Mouse (Mus musculus): ENCODE data around the gene Golga1.
A peak's percentile ranks its signal among the peaks of the same experiment; 100 is the strongest.
"Not testable (repeated sequence)": the region's sequence is repeated elsewhere in the genome, so short reads cannot be mapped to it uniquely, and the experiment has no call there.

Golga1 gene

DNA sequence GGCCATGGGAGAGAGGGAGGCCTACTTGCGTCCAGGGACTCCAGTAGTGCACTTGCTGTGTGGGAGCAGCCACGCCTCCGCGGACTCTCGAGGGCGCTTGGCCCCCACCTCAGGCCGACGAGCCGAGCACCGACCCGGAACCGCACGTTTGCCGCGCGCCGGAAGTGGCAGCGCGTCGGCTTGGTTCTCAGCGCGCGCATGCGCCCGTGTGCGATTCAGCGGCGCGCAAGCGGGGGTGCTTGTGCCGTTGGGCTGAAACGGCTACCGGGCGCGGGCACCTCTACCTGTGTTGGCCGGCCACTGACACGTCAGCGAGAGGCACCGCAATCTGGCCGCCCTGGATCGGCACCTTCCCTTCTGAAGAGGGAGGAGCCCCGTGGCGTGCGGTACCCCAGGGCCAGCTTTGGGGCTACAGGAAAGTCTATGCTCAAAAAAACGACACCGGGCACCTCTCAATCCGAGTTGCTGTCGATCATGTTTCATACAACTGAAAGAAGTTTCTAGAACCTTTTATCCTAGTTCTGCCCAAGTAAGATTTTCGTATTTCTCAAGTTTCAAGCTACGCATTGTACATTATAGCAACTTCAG is at the start of gene Golga1:
Gene Golga1, minus strand, starts transcription at position 142 of the 588 bp plus-strand sequence.
- peak; percentile 82 for DNase-seq (ENCODE audit: low read depth)

DNA sequence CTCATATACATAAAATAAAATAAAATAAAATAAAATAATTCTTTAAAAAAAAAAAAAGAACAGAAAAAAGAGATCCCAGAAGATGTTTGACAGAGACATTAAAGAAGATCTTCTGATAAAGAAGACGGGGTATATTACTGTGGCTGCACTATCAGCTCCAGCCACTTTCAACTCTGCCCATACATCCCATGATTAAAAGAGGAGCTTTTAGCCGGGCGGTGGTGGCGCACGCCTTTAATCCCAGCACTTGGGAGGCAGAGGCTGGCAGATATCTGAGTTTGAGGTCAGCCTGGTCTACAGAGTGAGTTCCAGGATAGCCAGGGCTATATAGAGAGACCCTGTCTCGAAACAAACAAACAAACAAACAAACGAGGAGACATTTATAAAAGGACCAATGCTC is 48.8 kb upstream of the Golga1 start:
- no peak for DNase-seq (ENCODE audit: low read depth)

DNA sequence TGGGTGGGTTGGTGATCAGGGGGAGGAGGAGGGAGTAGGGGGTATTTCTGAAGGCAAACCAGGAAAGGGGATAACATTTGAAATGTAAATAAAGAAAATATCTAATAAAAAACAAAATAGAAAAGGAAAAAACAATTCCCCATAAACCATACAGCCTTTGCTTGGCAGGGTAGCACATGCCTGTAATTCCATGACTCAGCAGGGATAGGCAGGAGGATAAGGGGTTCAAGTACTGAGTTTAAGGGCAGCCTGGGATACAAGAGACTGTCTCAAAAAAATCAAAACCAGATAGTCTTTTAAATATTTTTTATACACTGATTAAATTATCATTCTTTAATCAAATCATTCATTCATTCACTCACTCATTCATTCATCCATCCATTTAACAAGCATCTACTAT is 45.2 kb upstream of the Golga1 start:
- DNase-seq (ENCODE audit: low read depth): no peak

DNA sequence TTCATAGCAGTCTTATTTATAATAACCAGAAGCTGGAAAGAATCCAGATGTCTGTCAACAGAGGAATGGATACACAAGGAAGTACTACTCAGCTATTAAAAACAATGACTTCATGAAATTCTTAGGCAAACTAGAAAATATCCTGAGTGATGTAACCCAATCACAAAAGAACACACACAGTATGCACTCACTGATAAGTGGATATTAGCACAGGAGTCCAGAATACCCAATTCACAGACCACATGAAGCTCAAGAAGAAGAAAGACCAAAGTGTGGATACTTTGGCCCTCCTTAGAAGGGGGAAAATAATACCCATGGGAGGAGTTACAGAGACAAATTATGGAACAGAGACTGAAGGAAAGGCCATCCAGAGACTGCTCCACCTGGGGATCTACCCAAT is 44.4 kb upstream of the Golga1 start:
- not testable (repeated sequence) for DNase-seq (ENCODE audit: low read depth)

DNA sequence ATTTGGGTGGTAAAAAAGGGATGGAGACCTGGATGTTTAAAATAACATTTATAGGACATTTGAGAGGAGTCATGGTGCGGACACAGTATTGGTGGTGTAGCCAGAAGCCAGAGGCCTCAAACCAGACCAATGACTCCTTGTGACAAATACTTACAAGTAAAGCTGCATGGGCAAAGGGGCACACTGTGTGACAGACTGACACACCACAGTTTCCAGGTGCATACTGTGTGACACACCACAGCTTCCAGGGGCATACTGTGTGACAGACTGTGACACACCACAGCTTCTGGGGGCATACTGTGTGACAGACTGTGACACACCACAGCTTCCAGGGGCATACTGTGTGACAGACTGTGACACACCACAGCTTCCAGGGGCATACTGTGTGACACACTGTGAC is 34.6 kb upstream of the Golga1 start:
- DNase-seq (ENCODE audit: low read depth): not testable (repeated sequence)

DNA sequence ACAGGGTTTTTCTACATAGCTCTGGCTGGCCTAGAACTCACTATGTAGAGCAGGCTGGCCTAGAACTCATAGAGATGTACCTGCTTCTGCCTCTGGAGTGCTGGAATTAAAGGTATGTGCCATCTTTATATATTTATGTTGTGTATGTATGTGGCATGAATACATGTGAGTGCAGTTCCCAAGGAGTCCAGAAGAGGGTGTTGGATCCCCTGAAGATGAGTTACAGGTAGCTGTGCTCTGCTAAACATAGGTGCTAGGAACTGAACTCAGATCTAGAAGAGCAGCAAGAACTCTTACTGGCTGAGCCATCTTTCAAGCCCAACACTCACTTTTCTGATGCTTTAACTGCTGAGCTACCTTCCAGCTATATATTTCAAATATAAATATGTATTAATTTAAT is 32.7 kb upstream of the Golga1 start:
- DNase-seq (ENCODE audit: low read depth): peak; percentile 24

DNA sequence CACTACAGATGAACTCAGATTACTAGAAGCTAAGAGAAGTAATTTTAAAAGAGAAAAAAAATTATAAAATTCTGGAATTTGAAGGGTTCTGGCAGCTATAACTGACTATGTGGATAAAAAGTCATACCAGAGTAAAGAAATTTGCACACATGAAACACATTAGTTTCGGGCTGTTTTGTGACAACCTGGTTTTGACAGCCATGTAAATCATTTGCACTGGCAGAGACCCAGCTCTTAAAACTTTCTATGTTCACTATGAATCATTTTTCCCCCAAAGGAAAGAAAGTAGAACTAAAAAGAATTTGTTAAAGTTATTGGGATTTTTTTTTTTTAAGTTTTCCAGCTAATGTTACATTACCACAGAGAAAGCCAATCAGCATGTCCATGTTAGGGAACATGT is 26.6 kb upstream of the Golga1 start:
- no peak for DNase-seq (ENCODE audit: low read depth)

DNA sequence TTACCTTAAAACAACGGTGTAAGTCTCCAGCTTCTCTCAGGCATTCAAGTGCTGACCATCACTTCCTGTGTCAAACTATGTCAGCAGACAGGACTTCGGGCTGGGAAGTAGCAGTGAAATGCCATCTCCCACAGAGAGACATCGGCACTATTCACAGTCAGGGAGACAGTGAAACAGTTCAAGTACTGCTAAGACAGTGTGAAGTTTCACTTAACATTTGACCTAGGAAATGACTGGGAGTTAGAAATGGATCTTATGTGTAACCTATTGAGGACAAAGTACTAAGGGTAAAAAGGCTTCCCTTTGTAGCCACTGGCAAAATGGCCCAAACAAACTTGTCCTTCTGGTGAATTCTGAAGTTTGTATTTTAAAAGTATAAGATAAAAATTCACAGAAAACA is 17.4 kb upstream of the Golga1 start:
- no peak for DNase-seq (ENCODE audit: low read depth)

DNA sequence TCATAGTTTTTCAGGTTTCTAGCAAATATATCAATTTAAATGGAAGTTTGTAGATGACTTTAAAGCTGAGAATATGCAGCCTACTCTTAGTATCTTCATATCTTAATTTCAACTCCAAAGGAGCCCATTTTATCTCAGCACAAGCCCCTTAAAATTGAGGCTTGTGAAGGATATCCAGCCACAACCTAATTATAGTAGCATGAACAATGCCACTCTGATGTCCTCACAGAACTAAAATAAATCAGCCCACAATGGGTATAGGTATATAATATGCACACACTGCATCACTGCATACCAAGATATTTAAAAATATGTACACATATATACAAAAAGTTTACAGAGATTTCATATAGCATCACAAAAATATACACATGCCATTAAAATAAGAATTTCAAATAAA is 5.3 kb upstream of the Golga1 start:
- no peak for DNase-seq (ENCODE audit: low read depth)

DNA sequence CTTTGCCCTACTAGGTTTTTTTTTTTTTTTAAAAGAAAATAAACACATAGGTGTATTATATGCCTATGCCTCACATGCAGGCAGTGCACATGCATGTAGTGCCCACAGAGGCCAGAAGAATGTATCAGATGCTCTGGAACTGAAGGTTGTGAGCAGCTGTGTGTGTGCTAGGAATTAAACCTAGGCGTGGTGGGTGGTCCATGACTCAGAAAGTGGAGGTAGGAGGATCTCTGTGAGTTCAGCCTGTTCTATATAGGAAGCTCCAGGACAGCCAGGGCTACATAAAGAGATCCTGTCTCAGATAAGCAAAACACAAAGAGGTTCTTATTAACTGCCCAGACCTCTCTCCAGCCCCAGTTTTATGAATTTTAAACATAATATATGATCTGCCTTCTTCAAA is 3.8 kb upstream of the Golga1 start:
- DNase-seq (ENCODE audit: low read depth): no peak

DNA sequence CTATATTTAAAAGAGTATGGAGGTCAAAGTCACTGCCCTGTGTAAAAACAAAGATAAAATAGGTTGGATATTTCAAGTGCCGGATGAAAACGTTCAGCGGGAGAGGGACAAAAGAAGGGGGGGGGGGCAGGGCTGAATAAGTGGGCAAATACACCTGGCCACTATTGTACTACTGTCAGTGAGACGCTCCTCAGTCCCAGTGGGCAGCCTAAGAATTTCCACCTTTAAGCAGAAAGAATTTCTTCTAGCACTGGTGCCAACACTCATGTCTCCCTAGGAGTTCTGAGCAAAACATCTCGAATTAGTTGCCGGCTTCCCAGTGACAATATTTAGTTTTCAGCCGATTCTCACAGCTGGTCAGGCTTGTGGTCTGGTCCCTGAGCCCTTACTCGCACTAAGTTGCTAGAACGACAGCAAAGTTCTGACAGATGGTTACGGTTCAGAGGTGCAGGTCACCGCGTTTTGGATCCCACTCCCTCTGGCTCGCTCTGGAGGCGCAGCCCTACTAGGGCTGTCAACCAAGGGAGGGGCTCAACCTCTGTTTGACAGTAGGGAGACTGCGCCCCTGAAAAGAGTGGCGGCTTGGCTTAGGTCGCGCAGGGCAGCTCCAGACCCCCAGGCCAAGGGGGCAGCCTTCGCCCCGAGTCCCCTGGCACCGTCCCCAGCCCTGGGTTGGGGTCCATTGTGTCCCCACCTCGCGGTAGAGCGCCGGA is 498 bp downstream of the Golga1 start:
- no peak for DNase-seq (ENCODE audit: low read depth)

DNA sequence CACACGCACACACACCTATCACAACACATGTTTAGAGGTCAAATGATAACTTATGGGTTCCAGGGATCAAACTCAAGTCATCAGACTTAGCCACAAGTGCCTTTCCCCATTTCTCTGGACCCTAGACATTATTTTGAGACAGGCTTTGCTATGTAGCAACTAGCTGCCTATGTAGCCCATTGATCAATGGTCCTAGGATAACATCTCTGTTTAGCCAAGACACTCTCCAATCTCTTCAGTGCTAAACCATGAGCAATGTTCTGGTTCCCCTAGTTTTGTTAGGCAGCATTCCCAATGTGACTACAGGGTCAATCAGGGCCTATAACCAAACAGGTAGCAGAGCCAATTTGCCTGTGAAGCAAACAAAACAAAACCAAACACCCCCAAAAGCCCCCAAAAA is 16.8 kb downstream of the Golga1 start:
- no peak for DNase-seq (ENCODE audit: low read depth)

DNA sequence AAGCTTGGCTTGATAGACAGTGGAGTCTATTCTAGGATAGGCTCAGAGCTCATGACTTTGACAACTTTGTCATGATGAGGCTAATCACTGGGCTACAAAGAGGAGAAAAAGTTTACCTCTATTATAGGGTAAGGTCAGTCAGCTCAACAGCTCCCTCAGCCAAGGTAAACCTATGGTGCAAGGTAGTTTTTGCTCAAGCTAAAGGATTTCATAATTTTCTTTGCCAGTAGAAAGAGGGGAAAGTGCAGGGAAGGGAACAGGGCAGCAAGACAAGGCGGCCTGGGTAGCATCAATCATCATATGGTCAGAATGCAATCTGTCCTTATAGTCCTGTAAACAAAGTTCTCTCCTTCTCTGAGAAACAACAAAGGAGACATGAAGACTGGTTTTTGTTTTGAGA is 25.1 kb downstream of the Golga1 start:
- no peak for DNase-seq (ENCODE audit: low read depth)

DNA sequence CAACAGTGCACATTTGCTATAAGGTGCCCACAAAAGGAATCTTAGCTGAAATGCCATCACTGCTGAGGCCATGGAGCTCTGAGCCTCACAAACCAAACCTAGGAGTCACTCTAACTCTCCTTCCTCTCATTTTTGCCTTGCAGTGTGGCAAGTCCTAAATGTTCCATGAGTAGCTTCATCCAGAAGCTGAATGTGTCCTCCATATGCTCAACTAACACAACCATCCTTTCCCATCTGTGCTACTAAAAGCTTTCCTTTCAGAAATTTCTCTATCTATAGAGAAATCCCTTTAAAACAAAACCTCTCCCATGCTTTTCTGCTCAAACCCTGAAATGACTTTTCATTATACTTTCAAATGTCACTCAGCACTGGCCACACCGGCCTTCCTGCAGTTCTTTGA is 33.7 kb downstream of the Golga1 start:
- no peak for DNase-seq (ENCODE audit: low read depth)

DNA sequence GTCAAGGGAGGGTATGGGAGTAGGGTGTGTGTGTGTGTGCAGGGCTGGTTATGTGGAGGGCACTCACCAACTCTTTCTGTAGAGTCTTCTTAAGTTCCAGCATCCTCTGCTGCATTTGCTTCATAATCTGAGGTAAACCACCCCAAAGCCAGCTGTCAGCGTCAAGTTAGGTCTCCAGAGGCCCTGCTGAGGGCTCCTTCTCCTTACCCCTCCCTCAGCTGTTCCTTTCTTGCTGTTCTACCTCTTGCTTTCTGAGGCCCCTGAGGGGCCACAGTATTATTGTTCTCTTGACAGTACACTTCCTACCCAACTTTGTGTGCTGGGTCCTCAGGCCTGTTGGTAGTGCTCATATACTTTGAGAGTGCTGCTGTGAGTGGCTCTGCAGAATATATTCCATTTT is 45.3 kb downstream of the Golga1 start:
- DNase-seq (ENCODE audit: low read depth): no peak

DNA sequence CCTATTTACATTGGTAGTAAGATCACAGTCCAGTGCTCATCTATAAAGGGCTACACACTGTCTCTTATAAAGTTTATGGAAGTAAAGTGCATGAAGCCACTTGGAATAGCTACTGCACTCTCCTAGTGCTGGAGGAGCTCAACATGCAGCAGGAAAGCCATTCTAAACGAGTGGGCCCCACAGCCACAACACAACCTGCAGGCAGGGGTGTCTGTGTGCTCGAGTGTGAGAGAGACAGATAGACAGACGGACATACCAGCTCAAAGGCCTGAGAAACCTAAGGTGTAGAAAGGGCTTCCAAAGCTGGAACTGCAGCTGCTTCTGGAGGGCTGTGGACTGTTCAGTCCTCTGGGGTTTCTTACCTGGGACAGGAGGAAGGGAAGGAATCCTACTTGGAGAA is 48.8 kb downstream of the Golga1 start:
- no peak for DNase-seq (ENCODE audit: low read depth)

DNA sequence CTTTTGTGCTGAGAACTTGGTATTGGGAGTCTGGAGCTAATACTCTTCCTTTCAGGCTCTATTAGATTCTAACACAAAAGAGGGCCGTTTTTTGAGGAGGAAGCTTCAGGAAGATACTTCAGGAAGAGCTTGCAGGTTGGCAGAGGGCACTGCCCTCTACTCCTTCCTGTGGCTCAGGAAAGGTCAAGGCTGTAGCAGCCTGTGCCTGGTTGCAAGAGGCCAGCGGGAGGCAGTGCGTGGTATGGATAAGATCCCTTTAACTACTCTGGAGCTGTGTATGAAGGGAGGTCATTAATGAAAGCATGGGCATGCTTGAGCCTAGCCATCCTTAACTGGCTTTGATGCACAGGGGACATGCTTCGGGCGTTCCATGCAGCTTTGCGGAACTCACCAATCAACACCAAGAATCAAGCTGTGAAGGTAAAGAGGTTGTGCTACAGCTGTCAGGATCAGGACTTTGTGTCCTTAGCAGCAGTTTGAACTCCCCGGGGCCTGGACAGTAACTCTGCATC is 52.5 kb downstream of the Golga1 start:
- no peak for DNase-seq (ENCODE audit: low read depth)

DNA sequence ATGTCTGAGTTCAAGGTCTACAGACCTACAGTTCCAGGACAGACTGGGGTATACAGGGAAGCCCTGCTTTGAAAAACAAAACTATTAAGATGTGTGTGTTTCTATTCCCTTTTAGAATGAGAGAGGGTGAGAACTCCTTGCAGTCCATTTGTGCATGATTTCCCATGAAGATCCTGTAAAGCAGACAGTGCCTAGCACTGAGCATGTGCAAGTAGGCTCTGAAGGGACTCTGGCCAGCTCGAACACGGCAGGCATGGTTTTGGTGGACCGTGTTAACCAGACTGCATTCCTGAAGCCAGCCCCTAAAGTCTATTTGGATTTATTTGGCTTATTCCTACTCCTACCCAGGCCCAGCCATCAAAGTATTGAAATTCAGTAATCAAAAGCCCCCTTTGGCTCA is 53.4 kb downstream of the Golga1 start:
- no peak for DNase-seq (ENCODE audit: low read depth)

DNA sequence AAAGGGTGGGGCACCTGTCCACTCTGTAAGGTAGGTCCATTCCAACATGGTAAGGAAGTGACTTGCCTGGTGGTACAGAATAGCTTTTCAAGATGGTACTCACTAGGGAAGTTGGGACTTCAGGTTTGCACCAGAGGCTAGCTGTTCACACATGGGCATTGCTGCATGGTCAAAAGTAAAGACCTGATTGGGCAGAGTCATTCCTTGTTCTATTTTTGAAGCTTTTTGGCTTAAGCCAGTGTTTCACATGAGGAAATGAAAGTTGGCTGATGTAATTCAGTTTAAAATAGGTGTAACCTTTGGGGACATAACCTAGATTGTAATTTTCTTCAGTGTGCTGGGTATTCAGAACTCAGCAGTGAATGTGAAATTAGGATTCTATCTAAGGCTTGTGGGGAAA is 54.1 kb downstream of the Golga1 start:
- DNase-seq (ENCODE audit: low read depth): no peak

DNA sequence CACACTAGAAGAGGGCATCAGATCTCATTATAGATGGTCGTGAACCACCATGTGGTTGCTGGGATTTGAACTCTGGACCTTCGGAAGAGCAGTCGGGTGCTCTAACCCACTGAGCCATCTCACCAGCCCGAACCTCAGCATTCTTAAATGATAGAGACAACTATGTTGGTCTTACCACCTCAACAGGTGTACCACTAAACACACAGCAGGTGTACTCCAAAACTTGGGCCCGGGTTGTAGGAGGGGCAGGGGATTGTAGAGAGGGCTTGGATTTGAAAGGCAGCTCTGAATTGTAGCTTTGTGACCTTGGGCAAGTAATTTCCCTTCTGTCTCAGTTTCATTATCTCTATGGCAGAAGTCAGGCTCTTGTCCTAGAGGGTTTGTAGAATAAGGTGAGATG is 55.2 kb downstream of the Golga1 start:
- not testable (repeated sequence) for DNase-seq (ENCODE audit: low read depth)

DNA sequence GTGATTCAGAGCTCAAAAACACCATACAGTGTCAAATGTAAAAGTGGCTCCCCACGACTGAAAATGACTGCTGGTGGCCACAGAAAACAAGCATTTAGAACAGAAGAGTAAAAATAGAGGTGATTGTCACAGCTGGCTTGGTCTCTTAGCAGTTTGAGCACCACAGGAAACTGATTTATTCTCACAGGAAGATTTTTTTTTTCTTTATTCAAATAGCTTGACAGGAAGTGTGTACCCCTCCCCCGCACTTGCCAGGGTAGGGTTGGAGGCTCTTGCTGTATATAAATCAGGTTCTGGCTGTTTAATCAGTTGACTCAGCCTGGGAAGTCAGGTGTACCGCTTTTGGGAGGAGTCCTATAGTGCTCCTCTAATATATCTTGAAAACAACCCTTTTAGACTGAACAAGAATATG is 56.4 kb downstream of the Golga1 start:
- DNase-seq (ENCODE audit: low read depth): no peak

DNA sequence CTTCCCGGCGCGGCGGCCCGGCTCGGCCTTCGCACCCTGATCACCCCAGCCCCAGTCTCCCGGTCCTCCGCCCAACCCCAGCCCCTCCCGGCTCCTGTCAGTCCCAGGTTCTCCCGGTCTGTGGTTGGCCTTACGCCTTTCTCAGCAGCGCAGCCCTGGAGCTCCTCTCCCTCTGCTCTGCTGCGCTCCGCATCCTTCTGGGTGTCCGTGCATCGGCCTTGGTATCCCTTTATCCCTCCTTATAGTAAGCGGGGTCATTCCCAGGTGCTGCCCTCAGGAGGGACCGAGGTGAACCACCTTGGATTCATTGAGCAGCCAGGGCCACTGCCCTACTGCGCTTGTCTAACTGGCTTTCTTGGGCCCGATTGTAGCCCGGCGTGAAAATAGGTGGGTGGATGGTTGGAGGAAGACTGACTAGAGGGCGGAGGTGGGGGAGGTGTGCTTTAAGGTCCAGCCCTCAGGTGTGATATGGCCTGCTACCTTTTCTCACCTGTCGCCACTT is 56.9 kb downstream of the Golga1 start:
- DNase-seq (ENCODE audit: low read depth): no peak

DNA sequence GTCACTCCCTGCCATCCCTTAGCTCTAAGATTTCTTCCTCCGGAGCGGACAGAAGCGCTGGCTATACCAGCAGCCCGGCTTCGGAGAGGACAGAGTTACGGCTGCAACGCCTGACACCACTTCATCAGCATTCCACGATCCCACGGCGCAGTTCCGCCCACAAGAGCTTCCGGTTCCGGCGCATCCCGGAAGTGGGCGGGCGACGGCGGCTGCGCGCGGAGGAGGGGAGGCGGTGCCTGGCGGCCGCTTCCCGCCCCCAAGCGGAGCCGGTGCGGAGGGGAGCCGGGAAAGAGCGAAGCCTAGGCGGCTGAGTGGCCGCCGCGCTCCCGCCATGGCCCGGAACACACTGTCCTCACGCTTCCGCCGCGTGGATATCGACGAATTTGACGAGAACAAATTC is 57.5 kb downstream of the Golga1 start:
- peak; percentile 87 for DNase-seq (ENCODE audit: low read depth)

Data from c-Kit-positive CD71-negative TER-119-negative erythroid progenitor cells, embryonic 14.5 days (primary cell).